Mouse (Mus musculus) limb, embryonic 11.5 days (tissue): Measurements from ENCODE around the gene Dlgap1. TPM values are rescaled to one million over a fixed set of nuclear protein-coding genes. Genes with fewer than 3 reads are reported as not detected.
A peak's percentile ranks its signal among the peaks of the same experiment; 100 is the strongest.

Experiments used
- ATAC-seq: fragments of 200-750 bp; cut with Nextera tagmentation; 2 replicates; pipeline ENCODE4 v1.8.0; 2017; ENCODE audit warnings: low read depth; ENCODE audit not compliant: insufficient number of reproducible peaks, low FRiP score, low TSS enrichment
- DNase-seq: peaks from one replicate; pipeline ENCODE4 v3.0.0-alpha.2; 2015; ENCODE audit warnings: low spot score
- H3K27ac ChIP-seq: fragments of 300-500 bp; sonication (generic); replicated peaks from 2 replicates; pipeline ENCODE4 v1.5.1; 2014; ENCODE audit warnings: low read depth, mild to moderate bottlenecking, low read length
- H3K27me3 ChIP-seq: fragments of 300-500 bp; sonication (generic); 2 replicates; pipeline ENCODE4 v1.6.1; 2014; ENCODE audit warnings: mild to moderate bottlenecking, low read length, mixed read lengths; ENCODE audit not compliant: control insufficient read depth, insufficient read depth
- H3K36me3 ChIP-seq: fragments of 300-500 bp; sonication (generic); 2 replicates; pipeline ENCODE4 v1.6.1; 2014; ENCODE audit warnings: mild to moderate bottlenecking, low read length, moderate library complexity, mixed read lengths; ENCODE audit not compliant: control insufficient read depth, insufficient read depth
- H3K4me1 ChIP-seq: fragments of 300-500 bp; sonication (generic); 2 replicates; pipeline ENCODE4 v1.6.1; 2014; ENCODE audit warnings: low read length, mixed read lengths; ENCODE audit not compliant: control insufficient read depth, insufficient read depth
- H3K4me2 ChIP-seq: fragments of 300-500 bp; sonication (generic); 2 replicates; pipeline ENCODE4 v1.6.1; 2014; ENCODE audit warnings: low read depth, mild to moderate bottlenecking, moderate library complexity; ENCODE audit not compliant: severe bottlenecking
- H3K4me3 ChIP-seq: fragments of 300-500 bp; sonication (generic); 2 replicates; pipeline ENCODE4 v1.5.1; 2014; ENCODE audit warnings: low read depth, low read length
- H3K9ac ChIP-seq: fragments of 300-500 bp; sonication (generic); 2 replicates; pipeline ENCODE4 v1.6.1; 2014; ENCODE audit warnings: mild to moderate bottlenecking, low read length
- H3K9me3 ChIP-seq: fragments of 300-500 bp; sonication (generic); 2 replicates; pipeline ENCODE4 v1.6.1; 2016; ENCODE audit warnings: low read length; ENCODE audit not compliant: control insufficient read depth
- whole genome bisulfite sequencing: fragments of 180-500 bp; shearing (Covaris S2); extraction: QIAGEN DNeasy Blood & Tissue Kit; methylation state at CpG from one replicate; pipeline ENCODE4 v1.1.7; 2014; 5-methylcytosine and 5-hydroxymethylcytosine counted together
- polyA plus RNA-seq: library from polyadenylated mRNA; unstranded; fragments of >200 nt; fragmentation: Nextera tagmentation; extraction: Ambion mirVana; gene quantifications from 2 replicates; pipeline ENCODE4 v1.2.1, GENCODE M21; 2014

The Dlgap1 gene
- polyA plus RNA-seq, 1 experiment from 2014 or later, result 0.65 TPM

GRCm38 (mm10) chr17:70589140-70589539 lies 620.3 kb downstream of the Dlgap1 start:
- no peak overlapping the region for H3K27ac ChIP-seq
- no peaks in the 10 kb centered on the region for H3K4me1 ChIP-seq
- H3K4me2 ChIP-seq, result no peak overlapping the region
- no peaks in the 10 kb centered on the region for H3K9me3 ChIP-seq
- peak; percentile 22 for DNase-seq
- H3K9ac ChIP-seq, result no peak overlapping the region
- no peaks in the 10 kb centered on the region for H3K36me3 ChIP-seq
- WGBS, result 70% methylated on average over 13 of the region's 13 CpGs
- no peaks in the 10 kb centered on the region for H3K27me3 ChIP-seq
- no peak overlapping the region for H3K4me3 ChIP-seq
- no peak for ATAC-seq

DNA sequence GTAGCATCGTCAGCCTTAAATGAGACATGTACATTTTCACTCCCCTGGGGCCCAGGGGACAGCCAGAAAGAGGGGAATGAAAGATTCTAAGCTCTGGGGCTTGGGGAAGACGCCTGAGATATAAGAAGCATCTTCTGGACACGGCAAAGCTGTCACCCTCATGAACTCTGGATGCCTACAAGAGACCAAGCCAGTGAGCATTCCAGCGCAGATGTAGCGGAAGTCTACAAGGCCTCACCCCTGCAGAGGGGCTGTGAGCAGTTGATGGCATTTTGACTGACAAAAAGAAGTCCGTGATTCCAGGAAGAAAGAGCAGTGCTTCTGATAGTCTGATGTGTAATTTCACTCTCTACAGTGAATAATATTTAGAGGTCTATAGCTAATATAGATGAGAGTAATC lies 621.6 kb downstream of the Dlgap1 start:
- ATAC-seq, result no peak

GRCm38 (mm10) chr17:70594277-70594676 lies 625.4 kb downstream of the Dlgap1 start:
- Histone ChIP-seq H3K36me3 (no peaks in the 10 kb centered on the region), H3K4me3 (no peak overlapping the region), H3K4me2 (no peak overlapping the region), H3K27ac (no peak overlapping the region), H3K27me3 (no peaks in the 10 kb centered on the region), H3K4me1 (no peaks in the 10 kb centered on the region), H3K9me3 (no peaks in the 10 kb centered on the region), H3K9ac (no peak overlapping the region)
- 79% methylated on average over 1 of the region's 1 CpGs for WGBS
- no peak for ATAC-seq
- DNase-seq, result no peak

More for the DNA sequence above, 621.6 kb downstream of the Dlgap1 start:
- no peak for DNase-seq
- H3K27ac ChIP-seq, result no peak overlapping the region
- H3K4me3 ChIP-seq, result no peak overlapping the region
- no peak overlapping the region for H3K9ac ChIP-seq
- H3K27me3 ChIP-seq, result no peaks in the 10 kb centered on the region
- H3K4me1 ChIP-seq, result no peaks in the 10 kb centered on the region
- no peaks in the 10 kb centered on the region for H3K9me3 ChIP-seq
- no peaks in the 10 kb centered on the region for H3K36me3 ChIP-seq
- no peak overlapping the region for H3K4me2 ChIP-seq
- WGBS, result 74% methylated on average over 6 of the region's 6 CpGs

DNA sequence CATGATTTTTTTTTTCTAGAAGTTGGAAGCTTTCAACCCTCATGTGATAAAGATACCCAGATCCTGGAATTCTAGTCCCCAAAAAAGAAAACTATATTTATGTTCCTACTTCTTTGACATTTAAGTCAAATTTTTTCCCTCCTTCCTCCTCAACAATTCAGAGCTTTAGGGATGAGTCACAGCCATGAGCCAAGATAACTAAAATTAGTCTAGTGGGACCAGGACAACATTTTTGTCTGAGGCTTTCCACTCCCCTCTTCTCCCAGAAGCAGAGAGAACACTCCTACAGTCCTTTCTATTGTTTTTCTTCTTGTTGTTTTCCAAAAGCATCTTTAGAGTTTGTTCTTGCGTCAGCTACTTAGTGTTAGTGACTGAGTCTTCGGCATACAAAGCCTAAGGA lies 627.5 kb downstream of the Dlgap1 start:
- Histone ChIP-seq H3K27me3 (no peaks in the 10 kb centered on the region), H3K9me3 (no peaks in the 10 kb centered on the region), H3K9ac (no peak overlapping the region), H3K4me3 (no peak overlapping the region), H3K4me2 (no peak overlapping the region), H3K27ac (no peak overlapping the region), H3K4me1 (no peaks in the 10 kb centered on the region), H3K36me3 (no peaks in the 10 kb centered on the region)
- WGBS, result 91% methylated on average over 2 of the region's 2 CpGs
- no peak for ATAC-seq
- DNase-seq, result no peak

DNA sequence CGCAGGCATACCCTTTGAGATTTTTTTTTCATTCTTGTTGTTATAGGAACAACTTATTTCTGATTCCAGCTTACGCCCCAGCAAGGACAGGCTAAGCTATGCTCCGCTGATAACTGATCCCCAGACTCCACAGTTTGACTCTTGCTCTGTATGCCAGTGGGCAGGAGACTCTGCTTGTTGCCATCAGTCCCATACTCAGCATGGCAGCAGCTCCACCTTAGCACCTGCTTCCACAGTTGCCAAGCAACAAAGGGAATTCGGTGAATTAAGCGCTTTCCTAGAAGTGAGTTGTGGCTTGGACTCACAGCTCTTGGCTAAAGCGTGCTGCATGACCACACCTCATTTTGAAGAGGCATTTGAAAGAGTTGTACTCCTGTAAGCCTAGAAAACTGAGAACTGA lies 631.6 kb downstream of the Dlgap1 start:
- Histone ChIP-seq H3K9me3 (no peaks in the 10 kb centered on the region), H3K36me3 (no peaks in the 10 kb centered on the region), H3K27me3 (no peaks in the 10 kb centered on the region), H3K4me1 (no peaks in the 10 kb centered on the region), H3K4me2 (no peak overlapping the region), H3K27ac (no peak overlapping the region), H3K9ac (no peak overlapping the region), H3K4me3 (no peak overlapping the region)
- ATAC-seq (no peak), DNase-seq (no peak)
- WGBS, result 88% methylated on average over 6 of the region's 6 CpGs

GRCm38 (mm10) chr17:70602051-70602450 lies 633.2 kb downstream of the Dlgap1 start:
- WGBS, result 89% methylated on average over 7 of the region's 7 CpGs
- Histone ChIP-seq H3K27ac (no peak overlapping the region), H3K4me1 (no peaks in the 10 kb centered on the region), H3K36me3 (no peaks in the 10 kb centered on the region), H3K4me3 (no peak overlapping the region), H3K27me3 (no peaks in the 10 kb centered on the region), H3K9me3 (no peaks in the 10 kb centered on the region), H3K4me2 (no peak overlapping the region), H3K9ac (no peak overlapping the region)
- no peak for DNase-seq
- no peak for ATAC-seq

DNA sequence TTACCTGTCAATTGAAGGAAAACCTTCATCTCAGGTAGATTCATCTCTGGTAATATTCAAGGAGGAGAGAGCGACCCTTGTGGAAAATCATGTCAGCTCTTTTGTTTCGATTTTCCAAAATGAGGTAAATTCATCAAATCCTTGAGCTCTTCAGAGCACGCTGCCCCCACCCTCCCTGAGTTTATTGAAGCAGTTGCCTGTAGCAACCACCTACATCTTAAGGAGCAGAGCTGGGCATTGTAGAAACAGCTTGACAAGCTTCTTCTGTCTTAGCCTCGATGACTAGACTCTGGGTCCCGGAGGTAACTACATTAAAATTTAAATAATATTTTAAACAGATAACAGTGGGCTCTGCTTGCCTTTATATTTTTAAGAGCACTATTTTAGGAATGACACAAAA lies 636.8 kb downstream of the Dlgap1 start:
- H3K9ac ChIP-seq, result no peak overlapping the region
- H3K27ac ChIP-seq, result no peak overlapping the region
- ATAC-seq, result no peak
- 87% methylated on average over 5 of the region's 5 CpGs for WGBS
- H3K27me3 ChIP-seq, result no peaks in the 10 kb centered on the region
- no peak for DNase-seq
- H3K9me3 ChIP-seq, result no peaks in the 10 kb centered on the region
- no peaks in the 10 kb centered on the region for H3K4me1 ChIP-seq
- no peak overlapping the region for H3K4me2 ChIP-seq
- H3K4me3 ChIP-seq, result no peak overlapping the region
- H3K36me3 ChIP-seq, result no peaks in the 10 kb centered on the region

DNA sequence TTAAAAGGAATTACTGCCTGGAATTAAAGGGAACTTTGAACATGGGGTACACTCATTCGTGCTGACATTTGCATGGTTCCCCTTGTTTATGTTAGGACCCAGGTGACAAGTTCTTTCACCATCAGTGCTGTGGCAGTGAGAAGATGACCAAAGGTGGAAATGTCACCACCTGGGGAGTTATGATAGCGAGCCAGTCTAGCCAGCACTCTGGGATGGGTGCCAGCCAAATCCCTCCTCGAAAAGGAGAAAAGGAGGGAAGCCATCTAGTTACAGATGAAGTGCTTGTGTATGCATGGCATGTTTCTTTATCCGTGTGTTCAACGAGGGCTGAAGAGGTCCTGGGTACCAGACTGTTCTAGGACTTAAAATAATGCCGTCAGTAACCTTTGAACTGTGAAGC lies 643.3 kb downstream of the Dlgap1 start:
- Histone ChIP-seq H3K4me1 (no peaks in the 10 kb centered on the region), H3K9ac (no peak overlapping the region), H3K27me3 (no peaks in the 10 kb centered on the region), H3K4me3 (no peak overlapping the region), H3K4me2 (no peak overlapping the region), H3K27ac (no peak overlapping the region), H3K36me3 (no peaks in the 10 kb centered on the region), H3K9me3 (no peaks in the 10 kb centered on the region)
- DNase-seq (no peak), ATAC-seq (no peak)
- WGBS, result 82% methylated on average over 6 of the region's 6 CpGs

- WGBS, result 92% methylated on average over 7 of the region's 7 CpGs
Observed at GRCm38 (mm10) chr17:70613897-70614296, 645.0 kb downstream of the Dlgap1 start.

More at GRCm38 (mm10) chr17:70613897-70614296, 645.0 kb downstream of the Dlgap1 start:
- no peak overlapping the region for H3K9ac ChIP-seq
- no peak overlapping the region for H3K4me2 ChIP-seq
- H3K27ac ChIP-seq, result no peak overlapping the region
- H3K9me3 ChIP-seq, result no peaks in the 10 kb centered on the region
- no peak for ATAC-seq
- no peak for DNase-seq
- no peaks in the 10 kb centered on the region for H3K27me3 ChIP-seq
- H3K36me3 ChIP-seq, result no peaks in the 10 kb centered on the region
- H3K4me3 ChIP-seq, result no peak overlapping the region
- no peaks in the 10 kb centered on the region for H3K4me1 ChIP-seq
